Mouse (Mus musculus): ENCODE data around the gene Tcf3. TPM values are rescaled to one million over a fixed set of nuclear protein-coding genes. Genes with fewer than 3 reads are reported as not detected.
A peak's percentile ranks its signal among the peaks of the same experiment; 100 is the strongest.

Gene Tcf3
- total and polyA plus RNA-seq, 3 experiments = 125 to 258 TPM; not detected in 1

GRCm38 (mm10) chr10:80399973-80400703 lies 33.3 kb downstream of the Tcf3 start (continued):
- TF ChIP-seq MAX (IDR thresholded peaks at IDR 0.05; ENCODE audit: low read length) (peak; percentile 73), ZC3H11A (IDR thresholded peaks at IDR 0.05; ENCODE audit: low read depth, low read length) (no peak), SMC3 (IDR thresholded peaks at IDR 0.05; ENCODE audit: low read depth, low read length) (no peak), MYC (IDR thresholded peaks at IDR 0.05; ENCODE audit: low read depth, low read length) (peak; percentile 87), CHD1 (IDR thresholded peaks at IDR 0.05; ENCODE audit: low read depth, low read length) (peak; percentile 16; the same call in 1 of the 2 replicates), GATA1 (IDR thresholded peaks at IDR 0.05; ENCODE audit: low read depth, low read length) (no peak), JUND (IDR thresholded peaks at IDR 0.05; ENCODE audit: low read depth, low read length) (no peak), MAFK (IDR thresholded peaks at IDR 0.05; ENCODE audit: borderline replicate concordance, low read depth, low read length) (no peak), BHLHE40 (IDR thresholded peaks at IDR 0.05; ENCODE audit: borderline replicate concordance, low read depth, low read length) (peak; percentile 76; the same call in 1 of the 2 replicates), MEF2A (IDR thresholded peaks at IDR 0.05; ENCODE audit: extremely low read depth, insufficient replicate concordance, low read depth, low read length, poor library complexity, severe bottlenecking) (no peak), TBP (IDR thresholded peaks at IDR 0.05; ENCODE audit: low read depth, low read length) (0 out of 2 replicates have a peak, but pooled peaks have one; percentile 1), USF2 (IDR thresholded peaks at IDR 0.05; ENCODE audit: borderline replicate concordance in 1 of 2, insufficient read depth in 1 of 2, low read depth in 1 of 2, low read length in 2 of 2) (no peak)

GRCm38 (mm10) chr10:80399191-80399972 lies 34.1 kb downstream of the Tcf3 start, which contains the start of gene Mbd3:
Gene Mbd3, minus strand, starts transcription at chr10:80399550.
- Histone ChIP-seq H3K36me3 (ENCODE audit: control insufficient read depth in 1 of 2, insufficient read depth in 2 of 2, low read length in 2 of 2) (peaks cover 12 to 21% of the 10 kb centered on the region in 2 experiments), H3K27ac (ENCODE audit: control insufficient read depth, low read depth, low read length) (peak within 1 kb of the TSS; percentile 93), H3K4me3 (ENCODE audit: control insufficient read depth in 1 of 2, insufficient read depth in 1 of 2, low read depth in 2 of 2, low read length in 2 of 2) (peak within 1 kb of the TSS; percentile 74 to 76), H3K9me3 (replicated peaks; ENCODE audit: insufficient read depth, low read length) (no peaks in the 10 kb centered on the region), H3K4me1 (ENCODE audit: control insufficient read depth in 1 of 2, insufficient read depth in 2 of 2, low read length in 2 of 2) (peaks cover 0 to 26% of the 10 kb centered on the region in 2 experiments; a peak in 3 of 4 replicates), H3K9ac (ENCODE audit: control insufficient read depth, low read depth, low read length, poor library complexity, severe bottlenecking) (peak within 1 kb of the TSS; percentile 98), H3K27me3 (ENCODE audit: control insufficient read depth in 1 of 2, insufficient read depth in 2 of 2, low read length in 2 of 2) (no peaks in the 10 kb centered on the region), H3K79me2 (ENCODE audit: control insufficient read depth, insufficient read depth, low read length, poor library complexity) (peaks cover 35% of the 10 kb centered on the region)
- peak; percentile 100 for DNase-seq (ENCODE audit: low read depth, low spot score)
- TF ChIP-seq ELF1 (IDR thresholded peaks at IDR 0.05; ENCODE audit: low read depth, low read length) (peak; percentile 96), SIN3A (IDR thresholded peaks at IDR 0.05; ENCODE audit: low read length) (peak; percentile 91), POLR2AphosphoS2 (IDR thresholded peaks at IDR 0.05; ENCODE audit: low read length) (peak; percentile 96), SMC3 (IDR thresholded peaks at IDR 0.05; ENCODE audit: low read depth, low read length) (no peak), MAX (IDR thresholded peaks at IDR 0.05; ENCODE audit: low read length) (peak; percentile 39; the same call in 1 of the 2 replicates), MAFK (IDR thresholded peaks at IDR 0.05; ENCODE audit: borderline replicate concordance, low read depth, low read length) (no peak), USF1 (IDR thresholded peaks at IDR 0.05; ENCODE audit: low read depth, low read length) (peak; percentile 47; the same call in 1 of the 2 replicates), ZKSCAN1 (IDR thresholded peaks at IDR 0.05; ENCODE audit: low read depth, low read length) (no peak), ETS1 (IDR thresholded peaks at IDR 0.05; ENCODE audit: low read depth, low read length) (peak; percentile 12; the same call in 1 of the 2 replicates), KAT2A (conservative IDR thresholded peaks at IDR 0.05; ENCODE audit: low read depth, low read length) (peak; percentile 38; the same call in 1 of the 2 replicates), JUND (IDR thresholded peaks at IDR 0.05; ENCODE audit: low read depth, low read length) (no peak), ZC3H11A (IDR thresholded peaks at IDR 0.05; ENCODE audit: low read depth, low read length) (no peak), RAD21 (IDR thresholded peaks at IDR 0.05; ENCODE audit: low read depth, low read length) (no peak), POLR2AphosphoS5 (IDR thresholded peaks at IDR 0.05; ENCODE audit: borderline replicate concordance, low read depth, low read length) (no peak; the same call in 1 of the 2 replicates), CHD1 (IDR thresholded peaks at IDR 0.05; ENCODE audit: low read depth, low read length) (no peak), MEF2A (IDR thresholded peaks at IDR 0.05; ENCODE audit: extremely low read depth, insufficient replicate concordance, low read depth, low read length, poor library complexity, severe bottlenecking) (no peak), UBTF (IDR thresholded peaks at IDR 0.05; ENCODE audit: borderline replicate concordance, insufficient read depth, low read depth, low read length) (no peak), RCOR1 (IDR thresholded peaks at IDR 0.05; ENCODE audit: low read depth, low read length) (no peak), MXI1 (IDR thresholded peaks at IDR 0.05; ENCODE audit: low read depth, low read length) (0 out of 2 replicates have a peak, but pooled peaks have one; percentile 78), NELFE (IDR thresholded peaks at IDR 0.05; ENCODE audit: low read depth, low read length) (peak; percentile 99), MYC (IDR thresholded peaks at IDR 0.05; ENCODE audit: low read depth, low read length) (no peak; the same call in 1 of the 2 replicates), MYB (IDR thresholded peaks at IDR 0.05; ENCODE audit: low read depth, low read length) (no peak), CHD2 (IDR thresholded peaks at IDR 0.05; ENCODE audit: low read length) (peak; percentile 32; the same call in 1 of the 2 replicates), E2F4 (IDR thresholded peaks at IDR 0.05; ENCODE audit: borderline replicate concordance, low read depth, low read length) (peak; percentile 66; the same call in 1 of the 2 replicates), EP300 (IDR thresholded peaks at IDR 0.05; ENCODE audit: low read depth in 1 of 2, low read length in 2 of 2) (no peak)
